51 mouse cellular contexts compared by ENCODE assay signal in the genomic region with DNA sequence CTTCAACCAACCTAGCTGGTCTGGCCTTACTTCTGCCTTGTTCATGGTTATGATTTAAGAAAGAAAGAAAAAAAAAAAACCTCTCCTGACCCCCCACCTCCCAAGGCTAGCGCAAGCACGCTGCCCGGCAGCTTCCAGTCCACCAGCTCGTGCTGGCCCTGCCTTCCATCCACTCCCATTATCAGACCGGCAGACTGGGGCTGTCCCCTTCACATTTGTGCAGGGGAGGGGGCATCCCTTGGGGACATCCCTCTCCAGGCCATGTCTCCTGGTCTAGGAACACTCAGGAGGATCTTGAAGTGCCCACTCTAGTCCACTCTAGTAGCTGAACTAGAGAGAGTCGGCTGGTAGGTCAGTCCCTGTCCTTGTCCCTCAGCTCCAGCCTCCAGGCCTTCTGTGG. TPM values are rescaled to one million over a fixed set of nuclear protein-coding genes. Genes with fewer than 3 reads are reported as not detected.
"Had no signal": no experiment of that assay in that cellular context is flagged by ENCODE, and none has a peak within 500 bp of the region (broad histone marks: within the 10 kb centered on the region; RNA-seq: fewer than 3 reads in every experiment).

No protein-coding gene starts in this region.

- DNase-seq: heart, postnatal 10 days; heart, postnatal 14 days; heart, postnatal 36 days; heart, postnatal 4 days; kidney, adult 11 months; kidney, adult 18-20 months; kidney, adult 2 months; kidney, adult 8-10 months; kidney, adult 9 months; kidney, postnatal 10 days; kidney, postnatal 14 days; kidney, postnatal 25 days; kidney, postnatal 36 days; kidney, postnatal 4 days; layer of hippocampus, adult 9-11 months; layer of hippocampus, postnatal 36 days had no signal

- H3K4me3 ChIP-seq: heart, embryonic 12.5 days; heart, embryonic 13.5 days; heart, embryonic 15.5 days; hindbrain, embryonic 10.5 days; hindbrain, embryonic 12.5 days; hindbrain, embryonic 13.5 days; hindbrain, embryonic 15.5 days; intestine, embryonic 15.5 days; kidney, embryonic 15.5 days; layer of hippocampus, adult 2 months; left cerebral cortex, adult 2 months had no signal

- H3K36me3 ChIP-seq: heart, embryonic 12.5 days; heart, embryonic 13.5 days; heart, embryonic 15.5 days; intestine, embryonic 15.5 days had no signal

- H3K27ac ChIP-seq: heart, embryonic 13.5 days; heart, embryonic 15.5 days; hindbrain, embryonic 10.5 days; hindbrain, embryonic 12.5 days; hindbrain, embryonic 13.5 days; hindbrain, embryonic 14.5 days; hindbrain, embryonic 15.5 days; hindbrain, postnatal 0 days; intestine, embryonic 15.5 days; kidney, embryonic 15.5 days; kidney, postnatal 0 days; layer of hippocampus, adult 2 months; left cerebral cortex, adult 2 months had no signal

RNA-seq across cellular contexts. Expression of a gene that starts 2.7 kb away (rescaled TPM):
- total RNA-seq: heart, postnatal 14 days; heart, postnatal 25 days; heart, postnatal 36 days; hematopoietic stem cell, adult 5-6 weeks; hindbrain, postnatal 0 days; layer of hippocampus, adult 18-20 months; layer of hippocampus, adult 2 months; layer of hippocampus, adult 8-10 months; layer of hippocampus, postnatal 10 days; layer of hippocampus, postnatal 14 days; layer of hippocampus, postnatal 25 days; layer of hippocampus, postnatal 36 days; left cerebral cortex, adult 18-20 months; left cerebral cortex, adult 2 months had no signal
- polyA plus RNA-seq: heart, embryonic 11.5 days; heart, embryonic 12.5 days; heart, embryonic 13.5 days; heart, embryonic 14.5 days; heart, embryonic 15.5 days; heart, embryonic 16.5 days; heart, postnatal 0 days; hindbrain, embryonic 10.5 days; hindbrain, embryonic 11.5 days; hindbrain, embryonic 12.5 days; hindbrain, embryonic 13.5 days; hindbrain, embryonic 14.5 days; hindbrain, embryonic 15.5 days; hindbrain, embryonic 16.5 days; hindbrain, postnatal 0 days; inflammation-experienced regulatory T-cells, adult 6 months; intestine, embryonic 14.5 days; intestine, embryonic 15.5 days; intestine, embryonic 16.5 days; intestine, postnatal 0 days; kidney, adult 2 months; kidney, embryonic 14.5 days; kidney, embryonic 15.5 days; kidney, embryonic 16.5 days; kidney, postnatal 0 days; large intestine, adult 2 months had no signal

RNA-seq across cellular contexts. Expression of a gene that starts 33.8 kb away (rescaled TPM):
- total RNA-seq: hematopoietic stem cell, adult 5-6 weeks had no signal
- polyA plus RNA-seq: inflammation-experienced regulatory T-cells, adult 6 months had no signal
